Mouse (Mus musculus): ENCODE data around the gene Rplp2. TPM values are rescaled to one million over a fixed set of nuclear protein-coding genes. Genes with fewer than 3 reads are reported as not detected.
A peak's percentile ranks its signal among the peaks of the same experiment; 100 is the strongest.
"Not testable (repeated sequence)": the region's sequence is repeated elsewhere in the genome, so short reads cannot be mapped to it uniquely, and the experiment has no call there.

Gene Rplp2
- 1,000 to 10,000 TPM in 1 of 2 experiments, 100 to 1,000 TPM in 1; 949 to 1,096 TPM for total RNA-seq (2021)
- long read RNA-seq, experiment 1, transcript Rplp2-201 (5 exons, 964 nt), result major isoform, 71 of 81 reads
- long read RNA-seq, experiment 1, partial matches to known transcripts, result 0 of 81 reads
- long read RNA-seq, experiment 1, other reads (novel, unspliced or antisense), result 5 of 81 reads
- long read RNA-seq, experiment 2, transcript Rplp2-202 (4 exons, 449 nt), result minor isoform, 10 of 369 reads
- long read RNA-seq, experiment 2, transcript Rplp2-201 (5 exons, 964 nt), result major isoform, 331 of 369 reads
- long read RNA-seq, experiment 2, partial matches to known transcripts, result 2 of 369 reads
- long read RNA-seq, experiment 2, other reads (novel, unspliced or antisense), result 21 of 369 reads

GRCm38 (mm10) chr7:141447110-141447991, at the start of gene Rplp2:
Gene Rplp2, plus strand, starts transcription at chr7:141447370.
- peak; percentile 94 to 95 for DNase-seq (ENCODE audit: low spot score in 2 of 2)

- peak; percentile 57 to 67 for DNase-seq (ENCODE audit: low spot score in 2 of 2)
Observed at GRCm38 (mm10) chr7:141403305-141403704, 43.9 kb upstream of the Rplp2 start.

GRCm38 (mm10) chr7:141405466-141405865, 41.7 kb upstream of the Rplp2 start:
- DNase-seq (ENCODE audit: low spot score in 2 of 2), result no peak

GRCm38 (mm10) chr7:141407670-141408069, 39.5 kb upstream of the Rplp2 start:
- not testable (repeated sequence) for DNase-seq (ENCODE audit: low spot score in 2 of 2)

- peak; percentile 88 to 92 for DNase-seq (ENCODE audit: low spot score in 2 of 2)
Observed at GRCm38 (mm10) chr7:141408833-141409232, 38.3 kb upstream of the Rplp2 start.

- no peak for DNase-seq (ENCODE audit: low spot score in 2 of 2)
Observed at GRCm38 (mm10) chr7:141410631-141411030, 36.5 kb upstream of the Rplp2 start.

- DNase-seq (ENCODE audit: low spot score in 2 of 2), result no peak
Observed at GRCm38 (mm10) chr7:141411667-141412066, 35.5 kb upstream of the Rplp2 start.

GRCm38 (mm10) chr7:141413331-141413730, 33.8 kb upstream of the Rplp2 start:
- DNase-seq (ENCODE audit: low spot score in 2 of 2), result no peak

- peak; percentile 99 for DNase-seq (ENCODE audit: low spot score in 2 of 2)
Observed at GRCm38 (mm10) chr7:141413809-141414584, 33.2 kb upstream of the Rplp2 start, which contains the start of gene Gatd1. Gene Gatd1, minus strand, starts transcription at chr7:141414136.

GRCm38 (mm10) chr7:141416144-141416841, 30.9 kb upstream of the Rplp2 start:
- DNase-seq (ENCODE audit: low spot score in 2 of 2), result no peak

- no peak for DNase-seq (ENCODE audit: low spot score in 2 of 2)
Observed at GRCm38 (mm10) chr7:141417731-141418681, 29.2 kb upstream of the Rplp2 start.

GRCm38 (mm10) chr7:141418970-141419369, 28.2 kb upstream of the Rplp2 start:
- DNase-seq (ENCODE audit: low spot score in 2 of 2), result no peak

GRCm38 (mm10) chr7:141420030-141420702, 27.0 kb upstream of the Rplp2 start:
- no peak for DNase-seq (ENCODE audit: low spot score in 2 of 2)

GRCm38 (mm10) chr7:141423811-141424210, 23.4 kb upstream of the Rplp2 start:
- no peak for DNase-seq (ENCODE audit: low spot score in 2 of 2)

GRCm38 (mm10) chr7:141426948-141427730, 20.0 kb upstream of the Rplp2 start:
- DNase-seq (ENCODE audit: low spot score in 2 of 2), result no peak

GRCm38 (mm10) chr7:141428701-141429100, 18.5 kb upstream of the Rplp2 start:
- no peak for DNase-seq (ENCODE audit: low spot score in 2 of 2)

- DNase-seq (ENCODE audit: low spot score in 2 of 2), result no peak
Observed at GRCm38 (mm10) chr7:141429310-141429709, 17.9 kb upstream of the Rplp2 start, which contains the start of gene Cend1. Gene Cend1, minus strand, starts transcription at chr7:141429491.

Measured in adrenal gland, adult 18-20 months (tissue).